Mouse (Mus musculus): ENCODE measurements around the gene Cphx3.
"Not testable (repeated sequence)": the region's sequence is repeated elsewhere in the genome, so short reads cannot be mapped to it uniquely, and the experiment has no call there.

DNA sequence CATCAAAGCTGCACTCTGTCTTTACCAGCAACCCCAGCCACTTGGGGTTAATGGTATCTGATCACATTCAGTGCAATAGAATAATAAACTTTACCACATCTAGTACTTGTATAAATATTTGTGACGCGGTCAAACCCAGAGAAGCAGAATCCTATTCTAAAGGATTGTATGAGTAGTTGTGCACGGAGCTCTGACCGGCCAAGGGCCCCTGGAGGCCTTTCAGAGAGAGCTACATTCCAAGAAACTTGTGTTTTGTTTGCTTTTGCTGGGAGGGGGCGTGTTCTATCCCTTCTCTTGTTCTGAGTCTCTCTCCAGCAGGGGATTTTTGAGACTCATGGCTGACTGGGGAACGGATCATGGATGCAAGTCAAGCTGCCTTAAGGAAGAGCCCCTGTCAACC lies 92.9 kb downstream of the Cphx3 start:
- TF ChIP-seq CTCF, EP300 (IDR thresholded peaks at IDR 0.05): not testable (repeated sequence)
